Mouse (Mus musculus) hindbrain, postnatal 0 days (tissue): ENCODE measurements at regions not wholly inside any gene's neighbourhood (a gene's known extent, or its start where the extent isn't known, plus 50 kb on each side); places are given as distances from the start of the nearest gene placed in this dataset.

Experiments used
- ATAC-seq: fragments of 200-750 bp; cut with Nextera tagmentation; 2 replicates; pipeline ENCODE4 v1.8.0; 2017; ENCODE audit warnings: mild to moderate bottlenecking, moderate TSS enrichment, moderate library complexity
- DNase-seq: peaks from one replicate; pipeline ENCODE4 v3.0.0-alpha.2; 2015; ENCODE audit warnings: low spot score
- H3K27ac ChIP-seq: fragments of 300-500 bp; sonication (generic); 2 replicates; pipeline ENCODE4 v1.5.1; 2014; ENCODE audit warnings: mild to moderate bottlenecking
- H3K27me3 ChIP-seq: fragments of 300-500 bp; sonication (generic); 2 replicates; pipeline ENCODE4 v1.6.1; 2014; ENCODE audit warnings: low read length, mixed read lengths; ENCODE audit not compliant: insufficient read depth
- H3K36me3 ChIP-seq: fragments of 300-500 bp; sonication (generic); 2 replicates; pipeline ENCODE4 v1.6.1; 2014; ENCODE audit warnings: low read length, mixed read lengths; ENCODE audit not compliant: insufficient read depth
- H3K4me1 ChIP-seq: fragments of 300-500 bp; sonication (generic); 2 replicates; pipeline ENCODE4 v1.6.1; 2014; ENCODE audit warnings: antibody characterized with exemption, low read length, mixed read lengths; ENCODE audit not compliant: insufficient read depth
- H3K4me2 ChIP-seq: fragments of 300-500 bp; sonication (generic); 2 replicates; pipeline ENCODE4 v1.6.1; 2014; ENCODE audit warnings: low read depth, mild to moderate bottlenecking, low read length, moderate library complexity, mixed read lengths
- H3K4me3 ChIP-seq: fragments of 300-500 bp; sonication (generic); 2 replicates; pipeline ENCODE4 v1.5.1; 2014; ENCODE audit warnings: low read length
- H3K9ac ChIP-seq: fragments of 300-500 bp; sonication (generic); replicated peaks from 2 replicates; pipeline ENCODE4 v1.6.1; 2014; ENCODE audit warnings: mild to moderate bottlenecking, low read length, moderate library complexity, mixed read lengths
- H3K9me3 ChIP-seq: fragments of 300-500 bp; sonication (generic); 2 replicates; pipeline ENCODE4 v1.6.1; 2016; ENCODE audit warnings: low read length, mixed read lengths
- CTCF ChIP-seq: IDR thresholded peaks from 2 replicates; pipeline ENCODE4 v1.5.1; 2016; ENCODE audit warnings: antibody characterized with exemption, control low read depth, low read depth
- WGBS: fragments of 180-500 bp; shearing (Covaris S2); extraction: QIAGEN DNeasy Blood & Tissue Kit; methylation state at CpG from one replicate; pipeline ENCODE4 v1.1.7; 2014; 5-methylcytosine and 5-hydroxymethylcytosine counted together

DNA sequence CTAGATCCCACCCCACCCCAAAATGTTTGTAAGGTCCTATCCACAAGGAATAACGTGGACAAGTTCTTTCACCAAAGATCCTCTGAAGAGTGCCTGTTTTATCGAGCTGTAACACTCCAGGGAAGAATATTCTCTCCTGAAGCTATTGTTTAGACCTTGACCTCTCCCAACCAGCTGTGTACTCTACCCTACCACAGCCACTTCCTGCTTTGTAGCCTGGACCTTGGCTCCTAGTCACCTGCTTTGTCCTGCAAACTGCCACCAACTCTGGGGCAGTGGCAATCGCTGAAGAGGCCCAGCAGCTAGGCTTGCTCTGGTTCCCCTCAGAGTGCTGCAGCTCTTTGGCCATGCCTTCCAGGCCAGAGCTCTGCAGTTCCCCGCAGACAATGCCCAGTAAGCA is 239.1 kb downstream of the Hace1 start:
- ATAC-seq (no peak), DNase-seq (no peak)
- Histone ChIP-seq H3K9ac (no peak overlapping the region), H3K4me2 (no peak overlapping the region), H3K4me3 (no peak overlapping the region), H3K27me3 (no peaks in the 10 kb centered on the region), H3K36me3 (no peaks in the 10 kb centered on the region), H3K4me1 (no peaks in the 10 kb centered on the region), H3K9me3 (no peaks in the 10 kb centered on the region), H3K27ac (no peak overlapping the region)
- WGBS, result 87% methylated on average over 4 of the region's 4 CpGs
- TF ChIP-seq CTCF, result no peak

- Histone ChIP-seq H3K9ac (no peak overlapping the region), H3K4me3 (no peak overlapping the region), H3K9me3 (no peaks in the 10 kb centered on the region), H3K27ac (no peak overlapping the region), H3K27me3 (no peaks in the 10 kb centered on the region), H3K4me2 (no peak overlapping the region), H3K36me3 (no peaks in the 10 kb centered on the region), H3K4me1 (no peaks in the 10 kb centered on the region)
- ATAC-seq, result no peak
- no peak for TF ChIP-seq CTCF
- 69% methylated on average over 8 of the region's 8 CpGs for WGBS
- peak; percentile 12 for DNase-seq
Measured at GRCm38 (mm10) chr10:45820986-45821655, 243.5 kb downstream of the Hace1 start.

- H3K4me3 ChIP-seq, result no peak overlapping the region
- 88% methylated on average over 1 of the region's 1 CpGs for WGBS
- no peaks in the 10 kb centered on the region for H3K4me1 ChIP-seq
- H3K9me3 ChIP-seq, result no peaks in the 10 kb centered on the region
- no peak for TF ChIP-seq CTCF
- no peaks in the 10 kb centered on the region for H3K36me3 ChIP-seq
- H3K27ac ChIP-seq, result no peak overlapping the region
- no peak overlapping the region for H3K4me2 ChIP-seq
- ATAC-seq (no peak), DNase-seq (no peak)
- no peak overlapping the region for H3K9ac ChIP-seq
- H3K27me3 ChIP-seq, result no peaks in the 10 kb centered on the region
Measured at GRCm38 (mm10) chr10:45822251-45822650, 244.6 kb downstream of the Hace1 start.

DNA sequence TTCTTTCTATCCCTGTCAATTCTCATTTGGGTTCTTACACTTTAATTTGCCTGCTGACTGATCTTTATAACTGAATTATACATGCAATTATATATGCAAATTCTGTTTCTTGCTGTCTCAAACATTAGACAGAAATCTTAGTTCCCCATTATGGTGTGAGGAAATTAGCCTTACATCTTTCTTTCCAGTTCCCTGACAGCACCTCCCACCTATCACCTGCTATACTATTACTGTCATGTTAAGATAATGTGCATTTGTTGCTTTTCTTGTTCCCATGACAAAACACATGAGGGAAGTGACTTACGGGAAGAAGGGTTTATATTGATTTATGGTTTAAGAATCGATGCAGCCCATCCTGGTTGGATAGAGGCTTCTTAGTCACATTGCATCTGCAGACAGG is 246.0 kb downstream of the Hace1 start:
- no peaks in the 10 kb centered on the region for H3K4me1 ChIP-seq
- no peaks in the 10 kb centered on the region for H3K36me3 ChIP-seq
- DNase-seq, result no peak
- no peak for ATAC-seq
- TF ChIP-seq CTCF, result no peak
- H3K4me3 ChIP-seq, result no peak overlapping the region
- H3K9ac ChIP-seq, result no peak overlapping the region
- no peaks in the 10 kb centered on the region for H3K9me3 ChIP-seq
- WGBS, result 73% methylated on average over 2 of the region's 2 CpGs
- no peaks in the 10 kb centered on the region for H3K27me3 ChIP-seq
- H3K4me2 ChIP-seq, result no peak overlapping the region
- no peak overlapping the region for H3K27ac ChIP-seq

DNA sequence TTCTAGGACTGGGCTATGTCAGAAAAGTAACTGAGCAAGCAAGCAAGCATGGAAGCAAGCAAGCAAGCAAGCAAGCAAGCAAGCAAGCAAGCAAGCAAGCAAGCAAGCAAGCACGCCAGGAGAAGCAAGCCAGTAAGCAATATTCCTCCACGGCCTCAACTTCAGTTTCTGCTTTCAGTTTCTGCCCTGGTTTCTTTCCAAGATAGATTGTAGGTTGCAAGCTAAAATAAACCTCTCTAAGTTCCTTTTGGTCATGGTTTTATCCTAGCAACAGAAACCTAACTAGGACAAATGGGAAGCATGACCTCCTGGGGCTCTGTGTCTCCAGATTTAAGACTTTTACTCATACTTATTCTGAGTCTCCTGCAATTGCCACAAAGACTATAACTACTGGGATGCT is 271.0 kb downstream of the Hace1 start:
- WGBS, result 75% methylated on average over 2 of the region's 2 CpGs
- H3K4me3 ChIP-seq, result no peak overlapping the region
- no peak overlapping the region for H3K9ac ChIP-seq
- no peak overlapping the region for H3K27ac ChIP-seq
- H3K27me3 ChIP-seq, result no peaks in the 10 kb centered on the region
- H3K4me1 ChIP-seq, result no peaks in the 10 kb centered on the region
- H3K4me2 ChIP-seq, result no peak overlapping the region
- H3K36me3 ChIP-seq, result no peaks in the 10 kb centered on the region
- no peaks in the 10 kb centered on the region for H3K9me3 ChIP-seq
- no peak for TF ChIP-seq CTCF
- DNase-seq (no peak), ATAC-seq (no peak)

- Histone ChIP-seq H3K9me3 (no peaks in the 10 kb centered on the region), H3K27ac (no peak overlapping the region), H3K4me3 (no peak overlapping the region), H3K36me3 (no peaks in the 10 kb centered on the region), H3K4me2 (no peak overlapping the region), H3K27me3 (no peaks in the 10 kb centered on the region), H3K9ac (no peak overlapping the region), H3K4me1 (no peaks in the 10 kb centered on the region)
- 88% methylated on average over 1 of the region's 1 CpGs for WGBS
- no peak for TF ChIP-seq CTCF
- no peak for DNase-seq
- ATAC-seq, result no peak
Measured at GRCm38 (mm10) chr10:45849841-45850240, 272.2 kb downstream of the Hace1 start.

DNA sequence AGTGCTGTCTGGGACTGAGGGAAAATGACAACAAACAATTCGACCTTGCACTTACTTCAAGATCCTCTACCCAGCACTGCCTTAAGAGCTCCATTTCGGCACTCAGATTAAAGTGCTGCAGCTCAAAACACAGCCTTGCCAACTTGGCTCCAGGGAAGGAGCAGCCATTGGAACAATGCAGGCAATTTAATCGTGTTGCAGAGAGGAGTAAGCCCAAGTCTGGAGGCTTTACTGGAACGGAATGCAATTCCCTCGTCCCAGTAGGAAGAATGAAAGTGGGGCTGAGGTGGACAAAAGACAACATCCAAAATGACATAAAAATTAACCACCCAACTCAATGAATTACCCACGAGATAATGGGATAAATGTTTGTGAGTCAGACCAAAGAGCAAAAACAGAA is 273.0 kb downstream of the Hace1 start:
- Histone ChIP-seq H3K4me1 (no peaks in the 10 kb centered on the region), H3K27me3 (no peaks in the 10 kb centered on the region), H3K36me3 (no peaks in the 10 kb centered on the region), H3K4me2 (no peak overlapping the region), H3K27ac (0 out of 2 replicates have a peak overlapping the region, but pooled peaks have one; percentile 1), H3K9me3 (no peaks in the 10 kb centered on the region), H3K9ac (no peak overlapping the region), H3K4me3 (no peak overlapping the region)
- peak; percentile 37 for DNase-seq
- 0 out of 2 replicates have a peak, but pooled peaks have one; percentile 21 for ATAC-seq
- no peak for TF ChIP-seq CTCF
- WGBS, result 36% methylated on average over 6 of the region's 6 CpGs
